Mouse (Mus musculus) urinary bladder, postnatal 10 days (tissue): ENCODE measurements around the gene C1ra.
"Not testable (repeated sequence)": the region's sequence is repeated elsewhere in the genome, so short reads cannot be mapped to it uniquely, and the experiment has no call there.

Experiments used
- DNase-seq: peaks from one replicate; pipeline ENCODE4 v3.0.0; 2022; ENCODE audit warnings: low spot score

The C1ra gene

GRCm38 (mm10) chr6:124485414-124486144 lies 26.6 kb upstream of the C1ra start:
- DNase-seq = no peak

GRCm38 (mm10) chr6:124487509-124487908 lies 24.7 kb upstream of the C1ra start:
- DNase-seq = no peak

- DNase-seq = no peak
Measured at GRCm38 (mm10) chr6:124488952-124489351, 23.3 kb upstream of the C1ra start.

- no peak for DNase-seq
Measured at GRCm38 (mm10) chr6:124491427-124491826, 20.8 kb upstream of the C1ra start.

GRCm38 (mm10) chr6:124492842-124493561 lies 19.2 kb upstream of the C1ra start, which contains the start of gene C1rl:
Gene C1rl (plus strand): TSS chr6:124493113.
- DNase-seq = peak; percentile 30

GRCm38 (mm10) chr6:124493886-124494285 lies 18.3 kb upstream of the C1ra start:
- DNase-seq = no peak

- DNase-seq = no peak
Measured at GRCm38 (mm10) chr6:124496054-124496453, 16.2 kb upstream of the C1ra start.

- DNase-seq = no peak
Measured at GRCm38 (mm10) chr6:124499914-124500566, 12.2 kb upstream of the C1ra start.

GRCm38 (mm10) chr6:124501473-124501872 lies 10.7 kb upstream of the C1ra start:
- no peak for DNase-seq

GRCm38 (mm10) chr6:124502021-124502420 lies 10.2 kb upstream of the C1ra start:
- no peak for DNase-seq

- no peak for DNase-seq
Measured at GRCm38 (mm10) chr6:124505028-124505427, 7.2 kb upstream of the C1ra start.

GRCm38 (mm10) chr6:124506991-124507390 lies 5.2 kb upstream of the C1ra start:
- no peak for DNase-seq

- no peak for DNase-seq
Measured at GRCm38 (mm10) chr6:124508292-124508691, 3.9 kb upstream of the C1ra start.

GRCm38 (mm10) chr6:124509192-124509591 lies 3.0 kb upstream of the C1ra start:
- DNase-seq = not testable (repeated sequence)

- no peak for DNase-seq
Measured at GRCm38 (mm10) chr6:124511936-124512335, 269 bp upstream of the C1ra start.

GRCm38 (mm10) chr6:124517733-124518132 lies 5.5 kb downstream of the C1ra start:
- DNase-seq = not testable (repeated sequence)

GRCm38 (mm10) chr6:124522082-124522481 lies 9.9 kb downstream of the C1ra start:
- not testable (repeated sequence) for DNase-seq

- no peak for DNase-seq
Measured at GRCm38 (mm10) chr6:124527881-124528280, 15.7 kb downstream of the C1ra start.

GRCm38 (mm10) chr6:124531077-124531476 lies 18.9 kb downstream of the C1ra start:
- DNase-seq = no peak

GRCm38 (mm10) chr6:124536125-124536829 lies 24.1 kb downstream of the C1ra start:
- not testable (repeated sequence) for DNase-seq

GRCm38 (mm10) chr6:124541176-124541575 lies 29.0 kb downstream of the C1ra start:
- DNase-seq = not testable (repeated sequence)

- not testable (repeated sequence) for DNase-seq
Measured at GRCm38 (mm10) chr6:124542284-124542683, 30.1 kb downstream of the C1ra start, which contains the start of gene C1s1. Gene C1s1 (minus strand): TSS chr6:124542359.
